Mouse (Mus musculus): ENCODE measurements at regions not wholly inside any gene's neighbourhood (a gene's known extent, or its start where the extent isn't known, plus 50 kb on each side); places are given as distances from the start of the nearest gene placed in this dataset.
A peak's percentile ranks its signal among the peaks of the same experiment; 100 is the strongest.

- 24% methylated on average over 7 of the region's 7 CpGs for WGBS
- peak; percentile 44 for DNase-seq (ENCODE audit: extremely low read depth, low read depth, low spot score)
- Histone ChIP-seq H3K27ac (replicated peaks; ENCODE audit: insufficient read depth, low read depth, low read length) (no peak overlapping the region), H3K4me1 (ENCODE audit: control insufficient read depth, insufficient read depth, low read length) (no peaks in the 10 kb centered on the region), H3K9ac (ENCODE audit: low read depth, low read length) (no peak overlapping the region), H3K79me2 (ENCODE audit: control insufficient read depth, insufficient read depth, low read length) (no peaks in the 10 kb centered on the region), H3K27me3 (ENCODE audit: control insufficient read depth, insufficient read depth, low read length) (no peaks in the 10 kb centered on the region), H3K4me3 (ENCODE audit: insufficient read depth, low read depth, low read length) (0 out of 2 replicates have a peak overlapping the region, but pooled peaks have one; percentile 28), H3K36me3 (ENCODE audit: control insufficient read depth, insufficient read depth, low read length) (no peaks in the 10 kb centered on the region)
- TF ChIP-seq POLR2A (IDR thresholded peaks at IDR 0.05; ENCODE audit: extremely low read depth, insufficient read depth, low read length) (no peak), CTCF (IDR thresholded peaks at IDR 0.05; ENCODE audit: low read depth, low read length) (no peak)
Measured at GRCm38 (mm10) chr15:62566106-62566511, 1278.9 kb downstream of the Gsdmc2 start.

- H3K9ac ChIP-seq (ENCODE audit: low read depth, low read length), result no peak overlapping the region
- peaks cover 2% of the 10 kb centered on the region; the same call in 1 of the 2 replicates for H3K4me1 ChIP-seq (ENCODE audit: control insufficient read depth, insufficient read depth, low read length)
- no peaks in the 10 kb centered on the region for H3K36me3 ChIP-seq (ENCODE audit: control insufficient read depth, insufficient read depth, low read length)
- no peaks in the 10 kb centered on the region for H3K79me2 ChIP-seq (ENCODE audit: control insufficient read depth, insufficient read depth, low read length)
- H3K27ac ChIP-seq (replicated peaks; ENCODE audit: insufficient read depth, low read depth, low read length), result no peak overlapping the region
- peak; percentile 99 for DNase-seq (ENCODE audit: extremely low read depth, low read depth, low spot score)
- TF ChIP-seq CTCF (IDR thresholded peaks at IDR 0.05; ENCODE audit: low read depth, low read length) (no peak), POLR2A (IDR thresholded peaks at IDR 0.05; ENCODE audit: extremely low read depth, insufficient read depth, low read length) (no peak)
- no peaks in the 10 kb centered on the region for H3K27me3 ChIP-seq (ENCODE audit: control insufficient read depth, insufficient read depth, low read length)
- 18% methylated on average over 2 of the region's 2 CpGs for WGBS
- no peak overlapping the region for H3K4me3 ChIP-seq (ENCODE audit: insufficient read depth, low read depth, low read length)
Measured at GRCm38 (mm10) chr15:62533233-62533632, 1311.7 kb downstream of the Gsdmc2 start.

GRCm38 (mm10) chr15:62528975-62529374 is 1316.0 kb downstream of the Gsdmc2 start:
- no peak overlapping the region for H3K27ac ChIP-seq (replicated peaks; ENCODE audit: insufficient read depth, low read depth, low read length)
- peak; percentile 14 for DNase-seq (ENCODE audit: extremely low read depth, low read depth, low spot score)
- H3K27me3 ChIP-seq (ENCODE audit: control insufficient read depth, insufficient read depth, low read length), result no peaks in the 10 kb centered on the region
- WGBS, result 54% methylated on average over 3 of the region's 3 CpGs
- no peak for TF ChIP-seq CTCF (IDR thresholded peaks at IDR 0.05; ENCODE audit: low read depth, low read length)
- no peak for TF ChIP-seq POLR2A (IDR thresholded peaks at IDR 0.05; ENCODE audit: extremely low read depth, insufficient read depth, low read length)
- H3K4me3 ChIP-seq (ENCODE audit: insufficient read depth, low read depth, low read length), result no peak overlapping the region
- peaks cover 2% of the 10 kb centered on the region; the same call in 1 of the 2 replicates for H3K4me1 ChIP-seq (ENCODE audit: control insufficient read depth, insufficient read depth, low read length)
- H3K9ac ChIP-seq (ENCODE audit: low read depth, low read length), result no peak overlapping the region
- no peaks in the 10 kb centered on the region for H3K36me3 ChIP-seq (ENCODE audit: control insufficient read depth, insufficient read depth, low read length)
- H3K79me2 ChIP-seq (ENCODE audit: control insufficient read depth, insufficient read depth, low read length), result no peaks in the 10 kb centered on the region

GRCm38 (mm10) chr15:62524628-62525027 is 1320.3 kb downstream of the Gsdmc2 start:
- Histone ChIP-seq H3K4me3 (ENCODE audit: insufficient read depth, low read depth, low read length) (no peak overlapping the region), H3K36me3 (ENCODE audit: control insufficient read depth, insufficient read depth, low read length) (no peaks in the 10 kb centered on the region), H3K27ac (replicated peaks; ENCODE audit: insufficient read depth, low read depth, low read length) (no peak overlapping the region), H3K79me2 (ENCODE audit: control insufficient read depth, insufficient read depth, low read length) (no peaks in the 10 kb centered on the region), H3K4me1 (ENCODE audit: control insufficient read depth, insufficient read depth, low read length) (no peaks in the 10 kb centered on the region), H3K9ac (ENCODE audit: low read depth, low read length) (no peak overlapping the region), H3K27me3 (ENCODE audit: control insufficient read depth, insufficient read depth, low read length) (no peaks in the 10 kb centered on the region)
- WGBS, result 76% methylated on average over 2 of the region's 2 CpGs
- no peak for DNase-seq (ENCODE audit: extremely low read depth, low read depth, low spot score)
- TF ChIP-seq CTCF (IDR thresholded peaks at IDR 0.05; ENCODE audit: low read depth, low read length) (no peak), POLR2A (IDR thresholded peaks at IDR 0.05; ENCODE audit: extremely low read depth, insufficient read depth, low read length) (no peak)

GRCm38 (mm10) chr15:62524135-62524534 is 1320.8 kb downstream of the Gsdmc2 start:
- Histone ChIP-seq H3K27me3 (ENCODE audit: control insufficient read depth, insufficient read depth, low read length) (no peaks in the 10 kb centered on the region), H3K36me3 (ENCODE audit: control insufficient read depth, insufficient read depth, low read length) (no peaks in the 10 kb centered on the region), H3K27ac (replicated peaks; ENCODE audit: insufficient read depth, low read depth, low read length) (no peak overlapping the region), H3K9ac (ENCODE audit: low read depth, low read length) (no peak overlapping the region), H3K79me2 (ENCODE audit: control insufficient read depth, insufficient read depth, low read length) (no peaks in the 10 kb centered on the region), H3K4me1 (ENCODE audit: control insufficient read depth, insufficient read depth, low read length) (no peaks in the 10 kb centered on the region), H3K4me3 (ENCODE audit: insufficient read depth, low read depth, low read length) (no peak overlapping the region)
- TF ChIP-seq CTCF (IDR thresholded peaks at IDR 0.05; ENCODE audit: low read depth, low read length), result no peak
- WGBS, result 73% methylated on average over 2 of the region's 2 CpGs
- DNase-seq (ENCODE audit: extremely low read depth, low read depth, low spot score), result no peak

GRCm38 (mm10) chr15:62513462-62513861 is 1331.5 kb downstream of the Gsdmc2 start:
- TF ChIP-seq POLR2A (IDR thresholded peaks at IDR 0.05; ENCODE audit: extremely low read depth, insufficient read depth, low read length), result no peak
- no peak for TF ChIP-seq CTCF (IDR thresholded peaks at IDR 0.05; ENCODE audit: low read depth, low read length)
- no peaks in the 10 kb centered on the region for H3K79me2 ChIP-seq (ENCODE audit: control insufficient read depth, insufficient read depth, low read length)
- H3K27me3 ChIP-seq (ENCODE audit: control insufficient read depth, insufficient read depth, low read length), result no peaks in the 10 kb centered on the region
- DNase-seq (ENCODE audit: extremely low read depth, low read depth, low spot score), result no peak
- no peak overlapping the region for H3K27ac ChIP-seq (replicated peaks; ENCODE audit: insufficient read depth, low read depth, low read length)
- H3K36me3 ChIP-seq (ENCODE audit: control insufficient read depth, insufficient read depth, low read length), result no peaks in the 10 kb centered on the region
- 89% methylated on average over 1 of the region's 1 CpGs for WGBS
- H3K9ac ChIP-seq (ENCODE audit: low read depth, low read length), result no peak overlapping the region
- no peaks in the 10 kb centered on the region for H3K4me1 ChIP-seq (ENCODE audit: control insufficient read depth, insufficient read depth, low read length)
- H3K4me3 ChIP-seq (ENCODE audit: insufficient read depth, low read depth, low read length), result no peak overlapping the region
